Mouse (Mus musculus): Measurements from ENCODE around the gene Nxpe4.
"Not testable (repeated sequence)": the region's sequence is repeated elsewhere in the genome, so short reads cannot be mapped to it uniquely, and the experiment has no call there.

The Nxpe4 gene

DNA sequence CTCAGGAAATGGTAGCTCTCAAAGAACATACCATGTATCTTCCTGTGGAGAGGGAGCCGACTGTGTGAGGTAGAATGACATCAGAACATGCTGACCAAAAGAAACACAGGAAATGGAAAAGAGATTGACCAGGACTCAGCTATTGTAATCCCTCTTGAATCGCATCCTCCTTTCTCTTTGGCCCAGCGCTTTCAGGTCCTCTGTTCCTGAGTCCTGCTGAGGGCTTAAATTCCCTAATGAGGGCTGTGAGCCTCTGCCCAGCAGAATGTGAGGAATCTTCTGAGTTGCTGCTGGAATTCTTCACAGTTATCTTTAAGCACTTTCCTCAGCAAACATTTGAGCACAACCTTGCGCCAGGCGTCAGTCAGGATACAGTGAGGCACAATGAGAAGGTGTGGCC lies 78.6 kb downstream of the Nxpe4 start:
- in situ Hi-C loops (cut with MboI), result no loop called here

DNA sequence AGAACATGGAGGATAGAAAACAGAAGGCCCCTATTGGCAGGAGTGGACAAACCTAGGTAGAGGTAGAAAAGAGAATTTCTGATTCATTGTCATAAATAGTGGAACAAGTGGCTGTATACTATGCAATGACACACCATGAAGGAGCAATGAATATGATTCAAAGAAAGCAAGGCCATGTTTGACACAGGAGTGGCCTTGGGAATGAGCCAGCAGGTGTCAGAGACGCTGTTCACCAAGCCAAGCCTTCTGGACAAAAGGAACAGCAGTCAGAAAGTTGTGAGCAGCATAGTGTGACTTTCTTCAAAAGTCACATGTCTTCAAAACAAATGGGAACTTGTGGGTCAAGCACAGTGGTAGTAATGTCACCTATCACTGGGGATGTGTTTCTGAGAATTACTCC lies 80.0 kb downstream of the Nxpe4 start:
- in situ Hi-C loops (cut with MboI), result no loop called here

- in situ Hi-C loops (cut with MboI), result no loop called here
Observed at GRCm38 (mm10) chr9:48242756-48243155, 80.9 kb downstream of the Nxpe4 start.

DNA sequence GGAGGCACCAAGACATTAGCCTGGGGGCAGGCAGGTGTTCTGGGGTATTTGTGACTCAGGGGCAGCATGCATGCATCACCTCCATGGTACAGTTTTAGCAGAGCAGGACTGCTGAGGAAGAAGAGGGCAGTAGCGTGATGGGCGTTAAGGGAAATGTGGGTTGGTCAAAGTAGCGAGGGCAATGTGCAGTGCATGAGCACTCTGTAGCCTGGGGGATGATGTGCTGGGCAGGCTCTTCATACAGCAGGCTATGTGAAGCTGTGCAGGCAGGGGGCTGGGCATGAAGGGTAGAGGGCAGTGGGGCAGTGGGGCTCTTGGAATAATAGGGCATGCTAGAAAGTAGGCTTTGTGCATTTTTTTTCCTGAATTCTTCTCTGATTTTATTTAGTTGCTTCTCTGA lies 82.4 kb downstream of the Nxpe4 start:
- in situ Hi-C loops (cut with MboI), result no loop called here

GRCm38 (mm10) chr9:48245525-48245924 lies 83.7 kb downstream of the Nxpe4 start:
- in situ Hi-C loops (cut with MboI), result no loop called here

GRCm38 (mm10) chr9:48247276-48247675 lies 85.5 kb downstream of the Nxpe4 start:
- in situ Hi-C loops (cut with MboI), result no loop called here

DNA sequence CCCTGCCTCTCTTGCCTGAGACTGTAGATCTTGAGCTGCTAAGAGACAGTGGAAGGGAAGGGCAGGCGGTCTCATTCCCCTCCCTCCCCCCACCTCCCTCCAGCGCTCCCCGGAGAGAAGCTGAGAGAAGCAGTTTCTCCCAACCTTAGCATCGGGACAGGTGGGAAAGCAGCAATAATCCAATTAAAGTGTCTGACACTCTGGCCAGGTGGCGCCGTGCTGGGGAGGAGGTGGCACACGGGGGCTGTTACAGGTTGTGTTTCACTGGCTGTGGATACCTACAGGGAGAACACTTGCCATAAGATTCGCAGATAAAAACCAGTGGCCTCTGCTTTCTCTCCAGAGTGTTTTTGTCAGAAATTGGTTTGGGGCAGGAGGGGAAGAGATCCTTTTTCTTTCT lies 90.4 kb downstream of the Nxpe4 start:
- in situ Hi-C loops (cut with MboI), result no loop called here

DNA sequence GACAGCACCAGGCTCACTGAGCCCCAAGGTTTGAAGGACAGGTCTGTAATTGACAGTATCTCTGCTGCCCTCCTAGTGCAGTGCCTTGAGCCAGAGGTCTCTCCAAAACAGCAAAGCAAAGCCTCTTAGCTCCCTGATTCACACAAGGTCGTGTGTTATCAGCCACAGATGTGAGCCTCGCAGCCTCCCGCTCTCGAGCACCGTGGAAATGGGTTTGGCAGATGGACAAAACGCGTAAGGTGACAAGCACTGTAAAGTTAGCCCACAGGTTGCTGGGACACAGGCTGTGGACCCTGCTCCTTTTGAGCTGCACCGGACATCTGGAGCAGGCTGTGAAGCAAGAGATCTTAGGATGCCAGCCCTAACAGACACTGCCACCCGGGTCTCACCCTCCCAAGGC lies 95.2 kb downstream of the Nxpe4 start:
- in situ Hi-C loops (cut with MboI), result no loop called here

DNA sequence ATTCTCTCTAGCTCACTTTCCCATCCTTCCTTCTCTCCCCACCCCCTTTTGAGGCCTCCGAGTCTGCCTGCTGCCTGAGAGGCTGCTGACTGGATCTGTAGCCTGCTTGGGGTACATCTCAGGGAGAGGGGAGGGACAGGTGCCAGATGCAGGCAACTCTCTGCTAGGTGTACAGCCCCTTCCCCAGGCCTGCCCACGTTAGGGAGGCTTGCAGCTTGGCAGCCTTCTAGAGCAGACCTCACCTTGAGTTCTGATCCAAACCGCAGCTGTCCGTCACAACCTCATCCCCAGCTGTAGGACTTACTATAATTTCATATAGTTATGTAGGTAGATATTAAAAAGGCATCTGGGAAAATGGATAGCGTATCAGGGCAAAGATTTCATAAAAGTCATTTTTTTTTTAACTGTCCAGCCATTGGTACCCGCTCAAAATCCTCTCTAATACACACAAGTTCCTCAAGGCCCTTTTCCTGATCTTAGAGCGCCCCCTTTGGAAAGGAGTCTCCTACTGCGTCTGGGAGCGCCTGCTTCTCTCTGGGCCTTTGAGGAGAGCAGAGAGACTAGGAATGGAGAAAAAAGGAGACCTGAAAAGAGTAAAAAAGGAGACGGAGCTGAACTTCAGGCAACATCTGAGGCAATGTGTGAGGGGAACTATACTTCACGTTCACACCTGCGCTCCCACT lies 96.1 kb downstream of the Nxpe4 start:
- in situ Hi-C loops (cut with MboI), result no loop called here

GRCm38 (mm10) chr9:48264616-48265015 lies 102.8 kb downstream of the Nxpe4 start:
- in situ Hi-C loops (cut with MboI), result loop anchor here (10.0 kb wide), 2 partner anchors 200 to 330 kb away; no protein-coding TSS in a partner anchor

DNA sequence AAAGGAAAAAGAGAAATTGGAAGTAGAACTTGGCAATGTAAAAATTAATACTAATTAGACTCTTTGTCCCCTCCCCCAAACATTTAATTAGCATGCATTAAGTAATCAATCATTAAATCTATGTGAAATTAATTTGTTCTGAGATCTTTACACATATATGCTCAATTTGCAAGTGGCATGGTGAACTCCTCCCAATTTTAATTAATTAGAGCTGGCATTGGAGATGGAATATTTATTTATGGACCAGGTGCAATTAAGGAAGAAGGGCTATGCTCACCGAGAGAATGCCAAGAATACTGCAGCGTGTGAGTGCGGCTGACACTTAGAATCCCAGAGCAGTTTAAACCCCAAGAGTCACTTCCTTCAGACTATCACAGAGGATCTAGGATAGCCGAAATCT lies 103.7 kb downstream of the Nxpe4 start:
- in situ Hi-C loops (cut with MboI), result loop anchor here (10.0 kb wide), 2 partner anchors 199 to 329 kb away; no protein-coding TSS in a partner anchor

GRCm38 (mm10) chr9:48266286-48267027 lies 104.6 kb downstream of the Nxpe4 start:
- in situ Hi-C loops (cut with MboI), result loop anchor here (10.0 kb wide), 2 partner anchors 198 to 328 kb away; no protein-coding TSS in a partner anchor

DNA sequence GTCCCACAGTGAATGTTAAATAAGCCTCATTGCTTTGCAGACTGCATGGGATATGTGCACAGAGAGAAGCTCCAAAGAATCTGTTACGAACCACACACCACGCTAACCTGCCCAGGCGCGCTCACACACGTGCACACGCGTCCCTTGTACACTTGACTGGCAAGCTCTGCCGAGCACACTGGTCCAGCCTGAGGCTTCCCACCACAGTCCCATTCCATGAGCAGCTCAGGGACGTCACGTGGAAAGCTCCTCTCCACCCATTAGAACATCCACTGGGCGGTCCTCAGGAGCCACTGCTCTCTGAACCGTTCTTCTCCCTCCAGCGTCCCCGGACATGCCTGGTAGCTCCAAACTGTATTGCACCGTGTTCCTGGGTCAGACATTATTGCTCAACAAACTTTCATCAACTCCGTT lies 105.2 kb downstream of the Nxpe4 start:
- in situ Hi-C loops (cut with MboI), result loop anchor here (10.0 kb wide), 2 partner anchors 198 to 328 kb away; no protein-coding TSS in a partner anchor

GRCm38 (mm10) chr9:48267960-48268359 lies 106.1 kb downstream of the Nxpe4 start:
- in situ Hi-C loops (cut with MboI), result loop anchor here (10.0 kb wide), 2 partner anchors 197 to 327 kb away; no protein-coding TSS in a partner anchor

DNA sequence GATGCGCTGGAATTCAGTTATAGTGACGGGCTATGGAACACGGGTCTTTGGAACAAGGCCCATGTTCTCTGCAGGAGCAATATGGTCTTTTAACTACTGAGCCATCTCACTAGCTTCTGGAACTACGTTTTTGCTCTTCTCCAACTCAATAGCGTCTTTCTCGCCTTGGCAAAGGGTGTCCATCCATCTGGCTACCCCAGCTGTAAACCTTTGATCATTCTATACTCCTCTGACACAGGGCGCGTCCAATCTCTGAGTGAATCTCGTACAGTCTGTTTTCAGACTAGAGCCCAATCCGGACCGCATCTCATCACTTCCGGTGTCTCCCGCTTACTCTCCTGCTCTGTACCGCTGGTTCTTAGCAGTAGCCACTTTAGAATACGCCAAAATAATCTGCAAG lies 115.0 kb downstream of the Nxpe4 start:
- in situ Hi-C loops (cut with MboI), result no loop called here

GRCm38 (mm10) chr9:48284221-48284620 lies 122.4 kb downstream of the Nxpe4 start:
- in situ Hi-C loops (cut with MboI), result no loop called here

- in situ Hi-C loops (cut with MboI), result no loop called here
Observed at GRCm38 (mm10) chr9:48290281-48290680, 128.5 kb downstream of the Nxpe4 start.

- in situ Hi-C loops (cut with MboI), result no loop called here
Observed at GRCm38 (mm10) chr9:48294754-48295153, 132.9 kb downstream of the Nxpe4 start.

- in situ Hi-C loops (cut with MboI), result no loop called here
Observed at GRCm38 (mm10) chr9:48298983-48299382, 137.2 kb downstream of the Nxpe4 start.

- in situ Hi-C loops (cut with MboI), result not testable (repeated sequence)
Observed at GRCm38 (mm10) chr9:48303564-48303963, 141.7 kb downstream of the Nxpe4 start.

DNA sequence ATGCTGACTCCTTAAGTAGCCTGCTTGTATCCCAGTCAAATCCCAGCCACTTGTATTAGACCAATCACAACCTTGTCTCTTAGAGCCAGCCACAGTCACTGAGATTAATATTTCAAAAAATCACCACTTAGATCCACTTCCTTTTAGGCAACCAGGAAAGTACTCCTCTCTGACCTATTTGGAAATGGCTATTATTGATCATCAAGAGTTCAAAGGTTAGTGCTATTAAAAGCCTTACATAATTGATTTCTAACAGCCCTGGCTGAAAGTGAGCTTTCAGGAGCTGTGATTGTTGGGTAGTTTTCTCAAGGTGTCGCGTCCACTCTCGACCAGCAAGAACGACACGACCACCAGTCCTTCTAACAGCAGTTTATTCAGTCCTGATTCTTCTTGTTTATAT lies 149.4 kb downstream of the Nxpe4 start:
- in situ Hi-C loops (cut with MboI), result no loop called here

- in situ Hi-C loops (cut with MboI), result no loop called here
Observed at GRCm38 (mm10) chr9:48314194-48314593, 152.4 kb downstream of the Nxpe4 start.

DNA sequence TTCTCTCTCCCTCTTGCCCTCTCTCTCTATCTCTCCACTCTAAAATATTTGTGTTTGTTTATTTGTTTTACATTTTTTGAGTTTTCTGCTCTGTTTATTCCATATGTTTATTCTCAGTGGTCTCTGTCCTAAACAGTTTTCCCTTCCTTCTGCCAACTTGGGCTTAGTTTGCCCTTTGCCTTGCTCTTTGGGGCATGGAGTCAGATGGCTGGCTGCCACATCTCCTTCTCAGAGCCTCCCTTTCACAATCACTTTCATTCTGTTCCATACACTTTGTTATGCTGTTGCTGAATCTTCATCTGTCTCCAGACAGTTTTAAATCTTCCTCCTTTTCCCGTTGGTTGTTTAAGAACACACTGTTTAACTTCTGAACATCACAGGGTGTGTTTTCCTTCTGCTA lies 154.0 kb downstream of the Nxpe4 start:
- in situ Hi-C loops (cut with MboI), result no loop called here

Data from mature B cell (primary cell).